In genomic region chr2:128431751-128432150, GRCm38 (mm10) we compare ENCODE assay signal across 17 mouse cellular contexts.
DNase-seq lines count a peak whose midpoint lies in the region; ATAC-seq lines count a peak whose summit lies in the region.
"Had no signal": no experiment of that assay in that cellular context is flagged by ENCODE, and none has a peak within 500 bp of the region (broad histone marks: within the 10 kb centered on the region; RNA-seq: fewer than 3 reads in every experiment).

No protein-coding gene starts in this region.

- no peak overlapping the region for H3K4me2 ChIP-seq in heart, embryonic 12.5 days
- H3K4me2 ChIP-seq: embryonic facial prominence, embryonic 12.5 days; heart, embryonic 15.5 days; limb, embryonic 12.5 days had no signal

- intact Hi-C loops in heart, postnatal 14 days (cut with DNase I) = loop anchor here (5.0 kb wide), 1 partner anchor 76 kb away; no protein-coding TSS in a partner anchor

- H3K27ac ChIP-seq in heart, embryonic 12.5 days (ENCODE audit: poor library complexity, severe bottlenecking) = no peak overlapping the region
- H3K27ac ChIP-seq: embryonic facial prominence, embryonic 12.5 days; forebrain, embryonic 10.5 days; limb, embryonic 12.5 days had no signal

- WGBS in heart, embryonic 12.5 days = 92% methylated on average over 4 of the region's 4 CpGs

- peak; percentile 80 to 86 for DNase-seq in cerebellum, postnatal 10 days
- no peak for DNase-seq in cerebellum, adult 9-10 months
- peak; percentile 34 to 37 for DNase-seq in heart, postnatal 14 days
- DNase-seq in lung, postnatal 10 days = peak; percentile 43
- DNase-seq in lung, postnatal 25 days (ENCODE audit: low spot score) = no peak
- DNase-seq in induced T-regulatory cell, adult 2 months (ENCODE audit: low read depth) = peak; percentile 23
- no peak for DNase-seq in T-cell, adult 2 months (ENCODE audit: low spot score)
- DNase-seq: layer of hippocampus, postnatal 36 days; thymus, adult 2 months had no signal

- H3K4me1 ChIP-seq in heart, embryonic 12.5 days (replicated peaks) = peaks cover 26% of the 10 kb centered on the region

- ATAC-seq in heart, embryonic 12.5 days (ENCODE audit: insufficient number of reproducible peaks, low FRiP score) = no peak
- ATAC-seq: hindbrain, embryonic 16.5 days; Patski had no signal

- no peak overlapping the region for H3K4me3 ChIP-seq in heart, embryonic 12.5 days
- H3K4me3 ChIP-seq: embryonic facial prominence, embryonic 12.5 days; forebrain, embryonic 10.5 days; heart, embryonic 15.5 days; limb, embryonic 12.5 days had no signal

- no peaks in the 10 kb centered on the region for H3K9me3 ChIP-seq in heart, embryonic 12.5 days (replicated peaks)
- H3K9me3 ChIP-seq: embryonic facial prominence, embryonic 12.5 days; forebrain, embryonic 10.5 days; heart, embryonic 15.5 days; limb, embryonic 12.5 days had no signal

- no peaks in the 10 kb centered on the region for H3K27me3 ChIP-seq in heart, embryonic 12.5 days (replicated peaks)
- H3K27me3 ChIP-seq: CH12.LX; embryonic facial prominence, embryonic 12.5 days; heart, embryonic 15.5 days; limb, embryonic 12.5 days; Patski had no signal

- H3K9ac ChIP-seq in heart, embryonic 12.5 days = no peak overlapping the region
- H3K9ac ChIP-seq: embryonic facial prominence, embryonic 12.5 days; heart, embryonic 15.5 days; limb, embryonic 12.5 days had no signal

- no peaks in the 10 kb centered on the region for H3K36me3 ChIP-seq in heart, embryonic 12.5 days
- H3K36me3 ChIP-seq: embryonic facial prominence, embryonic 12.5 days; forebrain, embryonic 10.5 days; heart, embryonic 15.5 days; limb, embryonic 12.5 days had no signal

Comparison
In these comparisons a context has a peak if more than half of its experiments do, and no peak if none do; other contexts are left out.
1. DNase-seq: peak in cerebellum, postnatal 10 days (2 of 2), heart, postnatal 14 days (2 of 2), lung, postnatal 10 days (single experiment) and induced T-regulatory cell, adult 2 months (single experiment); none in cerebellum, adult 9-10 months (single experiment), lung, postnatal 25 days (single experiment) and T-cell, adult 2 months (single experiment).